Mouse (Mus musculus): ENCODE measurements around the gene Tiam1. TPM values are rescaled to one million over a fixed set of nuclear protein-coding genes. Genes with fewer than 3 reads are reported as not detected.

Gene Tiam1
- total RNA-seq, 2 experiments from 2014 or later, result 4.4 to 5.3 TPM

DNA sequence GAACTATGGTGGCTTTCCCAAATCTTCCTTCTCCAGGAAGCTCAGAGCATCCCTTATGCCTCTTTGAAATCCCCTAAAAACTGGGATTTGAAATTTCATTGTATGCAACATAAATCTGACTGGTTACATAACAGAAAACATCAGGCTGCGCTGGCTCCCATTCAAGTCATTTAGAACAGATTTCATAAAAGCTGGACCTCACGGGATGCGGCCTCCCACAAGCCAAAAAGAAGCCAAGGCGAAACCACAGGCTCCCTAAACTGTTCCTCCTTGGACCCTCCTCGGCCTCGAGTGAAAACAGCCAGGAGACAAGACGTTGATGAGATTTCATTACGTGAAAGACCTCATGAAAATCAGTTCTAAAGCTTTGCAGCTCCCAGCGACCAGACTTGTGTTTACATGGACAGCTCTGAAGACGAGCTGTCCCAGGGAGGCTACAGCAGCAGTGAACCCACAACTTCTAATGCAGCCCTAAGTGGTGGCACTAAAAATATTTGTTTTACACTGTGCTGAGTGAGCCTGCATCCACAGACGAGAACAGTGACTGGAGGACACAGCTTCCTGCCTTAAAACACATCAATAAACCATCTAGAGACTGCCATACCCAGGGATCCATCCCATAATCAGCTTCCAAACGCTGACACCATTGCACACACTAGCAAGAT lies 96.9 kb downstream of the Tiam1 start:
- peak; percentile 23 for DNase-seq

- no peak for DNase-seq
These were observed 98.0 kb downstream of the Tiam1 start for GRCm38 (mm10) chr16:90045611-90046010.

- DNase-seq, result no peak
These were observed 99.4 kb downstream of the Tiam1 start for GRCm38 (mm10) chr16:90044004-90044754.

DNA sequence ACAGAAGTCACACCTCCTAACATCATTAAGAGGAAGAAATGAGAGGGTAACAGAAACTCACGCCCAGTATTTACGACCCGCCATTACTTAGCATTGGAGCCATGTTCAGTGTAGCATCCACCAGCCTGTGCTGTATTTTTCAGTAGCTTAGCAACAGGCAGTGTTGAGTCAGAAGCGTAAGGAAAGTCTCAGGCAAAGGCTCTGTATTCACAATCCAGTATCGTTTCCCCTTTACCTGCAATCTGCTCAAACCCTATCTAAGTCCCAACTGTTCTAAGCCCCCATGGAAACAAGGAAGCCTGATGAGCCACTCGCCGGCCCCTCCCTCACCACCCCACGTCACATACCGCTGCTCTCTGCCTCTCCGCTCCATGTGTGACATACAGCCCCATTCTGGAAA lies 100.7 kb downstream of the Tiam1 start:
- no peak for DNase-seq

DNA sequence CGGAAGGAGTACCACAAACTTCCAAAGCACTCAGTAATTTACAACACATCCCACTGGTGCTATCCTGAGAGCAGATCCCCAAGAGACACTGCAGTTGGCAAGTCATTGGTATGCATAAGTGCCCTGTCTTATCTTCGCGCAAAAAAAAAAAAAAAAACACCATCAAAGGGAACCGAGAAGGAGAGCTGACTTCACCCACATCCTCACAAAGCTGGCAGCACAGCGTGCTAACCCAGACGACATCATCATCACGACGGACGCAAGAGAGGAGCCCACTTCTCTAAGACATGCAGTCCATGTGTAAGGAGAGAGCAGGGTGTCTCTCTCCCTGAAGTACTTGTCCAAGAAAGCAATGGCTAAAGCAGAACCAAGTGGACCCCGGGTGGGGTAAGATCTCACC lies 101.2 kb downstream of the Tiam1 start:
- DNase-seq, result no peak

DNA sequence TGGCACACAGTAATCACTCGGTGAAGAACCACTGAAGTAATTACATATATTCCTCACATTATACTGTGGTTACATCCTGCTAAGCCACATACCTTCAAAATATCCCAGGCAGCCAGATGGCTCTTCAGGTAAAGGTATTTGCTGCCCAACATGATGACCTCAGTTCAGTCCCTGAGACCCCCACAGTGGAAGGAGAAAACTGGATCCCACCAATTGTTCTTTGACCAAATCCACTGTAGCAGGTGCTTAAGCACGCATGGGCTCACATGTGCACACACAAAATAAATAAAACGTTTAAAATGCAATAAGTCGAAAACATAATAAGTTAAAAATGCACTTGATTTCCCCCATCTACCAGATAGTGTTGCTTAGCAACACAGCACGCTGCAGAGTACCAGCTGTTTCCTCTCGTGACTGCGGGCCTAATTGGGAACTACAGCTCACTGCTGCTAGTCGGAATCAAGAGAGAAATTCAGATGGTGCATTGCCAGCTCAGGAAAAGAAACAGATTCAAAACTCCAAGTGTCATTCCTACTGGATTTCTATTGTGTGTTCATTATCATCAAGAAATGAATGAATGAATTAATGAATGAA lies 102.7 kb downstream of the Tiam1 start:
- no peak for DNase-seq

GRCm38 (mm10) chr16:90035595-90036110 lies 107.9 kb downstream of the Tiam1 start:
- DNase-seq, result no peak

DNA sequence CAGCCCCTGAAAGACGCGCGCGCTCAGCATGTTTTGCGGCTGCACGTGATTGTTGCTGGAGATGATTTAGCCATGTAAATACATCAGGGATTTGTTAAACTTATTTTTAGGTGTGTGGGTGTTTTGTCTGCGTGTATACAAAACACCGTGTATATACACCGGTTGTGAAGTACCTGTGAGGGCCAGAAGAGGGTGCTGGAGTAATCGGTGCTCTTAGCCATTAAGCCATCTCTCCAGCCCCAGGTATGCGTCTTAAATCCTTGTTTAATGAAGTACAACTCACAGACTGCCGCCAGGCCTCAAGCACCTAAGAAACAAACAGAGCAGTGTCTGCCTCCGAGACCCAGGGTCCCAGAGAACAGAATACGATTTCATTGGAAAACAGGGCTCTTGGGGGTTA lies 113.2 kb downstream of the Tiam1 start:
- DNase-seq, result no peak

GRCm38 (mm10) chr16:90027886-90028285 lies 115.7 kb downstream of the Tiam1 start:
- DNase-seq, result no peak

DNA sequence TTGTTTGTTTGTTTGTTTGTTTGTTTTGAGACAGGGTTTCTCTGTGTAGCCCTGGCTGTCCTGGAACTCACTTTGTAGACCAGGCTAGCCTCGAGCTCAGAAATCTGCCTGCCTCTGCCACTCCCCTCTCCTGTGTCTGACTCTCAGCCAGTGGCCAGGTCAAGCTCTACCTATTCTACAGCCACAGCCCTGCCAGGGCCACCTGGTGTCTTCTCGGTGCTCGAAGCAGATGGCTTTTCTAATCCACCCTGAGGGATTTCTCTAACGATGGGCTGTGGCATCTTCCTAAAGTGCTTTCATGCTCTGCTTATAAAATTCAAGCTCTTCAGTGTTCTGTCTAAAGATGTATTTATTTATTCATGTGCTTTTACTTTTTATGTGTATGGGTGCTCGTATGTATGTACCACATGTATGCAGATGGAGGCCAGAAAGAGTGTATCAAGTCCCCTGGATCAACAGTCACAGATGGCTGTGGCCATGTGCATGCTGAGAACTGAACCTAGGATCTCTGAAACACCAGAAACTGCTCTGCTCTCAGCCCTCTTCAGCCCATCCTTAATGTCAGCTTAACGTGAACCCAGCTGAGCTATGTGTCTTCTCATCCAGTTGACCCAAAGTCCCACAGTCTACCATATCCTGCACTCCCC lies 117.9 kb downstream of the Tiam1 start:
- no peak for DNase-seq

DNA sequence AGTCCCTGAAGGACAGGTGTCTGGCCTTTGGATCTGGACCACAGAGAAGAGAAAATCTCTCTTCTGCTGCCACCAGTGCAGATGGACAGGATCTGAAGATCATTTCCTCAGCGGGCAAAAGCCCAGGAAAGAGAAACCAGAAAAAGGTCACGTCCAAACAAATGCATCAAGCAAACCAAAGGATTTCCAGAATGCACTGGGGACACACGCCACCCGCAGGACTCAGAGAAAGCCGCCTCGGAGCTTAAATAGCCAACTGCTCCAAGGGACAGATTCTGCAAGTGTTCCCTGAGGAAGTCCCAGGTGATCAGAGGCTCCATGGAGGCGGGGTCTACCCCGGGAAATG lies 119.9 kb downstream of the Tiam1 start:
- no peak for DNase-seq

DNA sequence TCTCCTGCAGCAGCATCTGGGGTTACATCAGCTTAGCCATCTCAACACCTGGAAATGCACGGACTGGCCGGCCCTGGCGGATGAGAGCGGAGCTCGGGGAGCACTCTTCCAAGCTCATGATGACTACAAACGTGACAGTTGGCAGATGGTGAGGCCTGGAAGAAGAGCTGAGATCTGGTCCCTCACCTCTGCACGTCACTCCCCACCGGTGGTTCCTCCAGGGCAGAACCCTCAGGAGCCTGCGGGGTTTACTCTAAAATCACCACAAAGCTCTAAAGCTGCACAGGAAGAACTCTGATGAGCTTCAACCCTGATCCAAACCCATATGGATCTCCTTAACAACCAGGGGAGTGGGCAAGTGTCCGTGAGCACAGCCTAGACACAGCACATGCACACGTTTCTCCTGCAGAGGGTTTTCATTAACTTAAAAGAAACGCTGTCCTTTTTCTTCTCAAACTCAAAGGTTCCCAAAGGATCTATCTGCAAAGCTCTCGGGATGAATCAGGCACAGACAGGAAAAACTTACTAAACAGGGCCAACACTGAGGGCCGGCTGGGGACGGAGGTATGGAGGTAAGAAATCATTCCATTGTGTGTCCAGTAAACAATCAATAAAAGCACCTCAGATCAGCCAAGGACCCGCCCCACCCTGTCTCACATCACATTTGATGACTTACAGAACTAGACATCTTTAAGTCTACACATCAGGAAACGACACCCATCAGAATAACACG lies 120.5 kb downstream of the Tiam1 start:
- DNase-seq, result no peak

- DNase-seq, result no peak
These were observed 127.5 kb downstream of the Tiam1 start for GRCm38 (mm10) chr16:90016046-90016445.

GRCm38 (mm10) chr16:90014596-90014995 lies 129.0 kb downstream of the Tiam1 start:
- DNase-seq, result peak; percentile 25

GRCm38 (mm10) chr16:90011521-90012181 lies 131.9 kb downstream of the Tiam1 start:
- no peak for DNase-seq

- no peak for DNase-seq
These were observed 135.1 kb downstream of the Tiam1 start for GRCm38 (mm10) chr16:90008504-90008903.

DNA sequence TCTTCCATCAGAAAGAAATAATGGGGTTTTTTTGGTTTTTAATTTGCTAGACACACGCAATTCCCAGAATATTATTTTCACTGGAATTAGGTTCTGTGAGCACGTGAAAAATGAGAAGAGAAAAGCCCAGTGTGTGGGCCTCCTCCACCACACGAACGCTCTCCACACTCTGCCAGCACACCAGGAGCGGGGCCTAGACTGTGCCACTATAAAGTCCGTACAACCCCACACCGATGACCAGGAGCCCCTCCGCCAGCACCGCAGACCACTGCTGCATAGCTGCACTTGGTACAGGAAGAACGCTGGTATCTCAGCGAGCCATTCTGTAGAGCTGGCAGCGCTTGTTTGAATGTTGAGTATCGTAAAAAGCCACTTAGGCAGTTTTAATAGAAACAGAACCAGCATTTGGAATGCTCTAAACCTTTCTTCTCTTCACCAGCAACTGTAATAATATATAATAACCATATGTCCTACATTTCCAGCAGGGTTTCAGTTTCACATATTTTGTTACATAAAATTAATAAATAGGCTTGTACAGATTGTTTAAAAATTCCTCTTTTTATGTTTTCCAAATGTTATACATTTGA lies 136.1 kb downstream of the Tiam1 start:
- DNase-seq, result no peak

DNA sequence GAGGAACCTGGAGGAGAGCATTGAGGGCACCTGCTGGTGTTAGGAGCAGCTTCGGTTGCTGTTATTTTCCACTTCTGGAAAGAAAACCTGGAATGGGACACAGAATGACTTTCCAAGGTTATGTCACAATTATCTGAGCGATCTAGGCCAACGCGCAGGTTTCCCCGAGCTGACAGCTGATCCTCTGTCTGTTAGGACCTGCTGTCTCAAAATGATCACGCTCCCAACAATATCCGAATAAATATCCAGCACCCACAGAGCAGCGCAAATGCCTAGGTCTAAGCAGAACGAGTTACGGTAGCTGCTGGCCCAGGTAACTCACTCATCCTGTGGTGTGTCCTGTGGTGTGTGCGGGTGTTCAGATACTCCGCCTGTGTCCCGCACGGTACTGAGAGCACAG lies 140.0 kb downstream of the Tiam1 start:
- DNase-seq, result no peak

- no peak for DNase-seq
These were observed 148.4 kb downstream of the Tiam1 start for GRCm38 (mm10) chr16:89995155-89995554.

GRCm38 (mm10) chr16:89993991-89994825 lies 149.4 kb downstream of the Tiam1 start:
- DNase-seq, result no peak
